Mouse (Mus musculus) embryonic facial prominence, embryonic 14.5 days (tissue): Measurements from ENCODE around the gene Entpd3. TPM values are rescaled to one million over a fixed set of nuclear protein-coding genes. Genes with fewer than 3 reads are reported as not detected.
"Not testable (repeated sequence)": the region's sequence is repeated elsewhere in the genome, so short reads cannot be mapped to it uniquely, and the experiment has no call there.

Experiments used
- ATAC-seq: fragments of 200-750 bp; cut with Nextera tagmentation; 2 replicates; pipeline ENCODE4 v1.8.0; 2017; ENCODE audit warnings: low read depth, moderate number of reproducible peaks, moderate TSS enrichment
- DNase-seq: peaks from one replicate; pipeline ENCODE4 v3.0.0-alpha.2; 2015; ENCODE audit warnings: low spot score
- H3K27ac ChIP-seq: fragments of 300-500 bp; sonication (generic); replicated peaks from 2 replicates; pipeline ENCODE4 v1.5.1; 2014; ENCODE audit warnings: low read depth, mild to moderate bottlenecking, low read length, moderate library complexity
- H3K27me3 ChIP-seq: fragments of 300-500 bp; sonication (generic); replicated peaks from 2 replicates; pipeline ENCODE4 v1.6.1; 2014; ENCODE audit warnings: low read length; ENCODE audit not compliant: control insufficient read depth, insufficient read depth
- H3K36me3 ChIP-seq: fragments of 300-500 bp; sonication (generic); 2 replicates; pipeline ENCODE4 v1.6.1; 2014; ENCODE audit warnings: low read length, mixed read lengths; ENCODE audit not compliant: control insufficient read depth, insufficient read depth
- H3K4me1 ChIP-seq: fragments of 300-500 bp; sonication (generic); 2 replicates; pipeline ENCODE4 v1.6.1; 2014; ENCODE audit warnings: antibody characterized with exemption, low read length; ENCODE audit not compliant: control insufficient read depth, insufficient read depth
- H3K4me2 ChIP-seq: fragments of 300-500 bp; sonication (generic); 2 replicates; pipeline ENCODE4 v1.6.1; 2014; ENCODE audit warnings: low read depth, mild to moderate bottlenecking, low read length, moderate library complexity, mixed read lengths
- H3K4me3 ChIP-seq: fragments of 300-500 bp; sonication (generic); 2 replicates; pipeline ENCODE4 v1.5.1; 2014; ENCODE audit warnings: low read depth, mild to moderate bottlenecking, low read length
- H3K9ac ChIP-seq: fragments of 300-500 bp; sonication (generic); 2 replicates; pipeline ENCODE4 v1.6.1; 2014; ENCODE audit warnings: low read depth, mild to moderate bottlenecking, low read length, moderate library complexity, mixed read lengths
- H3K9me3 ChIP-seq: fragments of 300-500 bp; sonication (generic); 2 replicates; pipeline ENCODE4 v1.6.1; 2016; ENCODE audit warnings: low read length; ENCODE audit not compliant: control insufficient read depth
- WGBS: fragments of 180-500 bp; shearing (Covaris S2); extraction: QIAGEN DNeasy Blood & Tissue Kit; methylation state at CpG from one replicate; pipeline ENCODE4 v1.1.7; 2014; 5-methylcytosine and 5-hydroxymethylcytosine counted together
- polyA plus RNA-seq: library from polyadenylated mRNA; unstranded; fragments of >200 nt; fragmentation: Nextera tagmentation; extraction: Ambion mirVana; gene quantifications from 2 replicates; pipeline ENCODE4 v1.2.1, GENCODE M21; 2014

Entpd3 gene
- polyA plus RNA-seq, 1 experiment from 2014 or later, result 10.0 TPM

GRCm38 (mm10) chr9:120528815-120529510 is 10.7 kb upstream of the Entpd3 start:
- Histone ChIP-seq H3K4me2 (no peak overlapping the region), H3K4me3 (no peak overlapping the region), H3K9me3 (no peaks in the 10 kb centered on the region), H3K9ac (no peak overlapping the region), H3K4me1 (peaks cover 4% of the 10 kb centered on the region; the same call in 1 of the 2 replicates), H3K27ac (peak overlapping the region; percentile 29; the same call in 1 of the 2 replicates), H3K27me3 (no peaks in the 10 kb centered on the region), H3K36me3 (no peaks in the 10 kb centered on the region)
- peak; percentile 61 for DNase-seq
- 70% methylated on average over 17 of the region's 17 CpGs for WGBS
- no peak; the same call in 1 of the 2 replicates for ATAC-seq

GRCm38 (mm10) chr9:120530471-120530870 is 9.1 kb upstream of the Entpd3 start:
- 88% methylated on average over 5 of the region's 5 CpGs for WGBS
- DNase-seq (no peak), ATAC-seq (no peak)
- no peak overlapping the region for H3K4me3 ChIP-seq
- no peak overlapping the region for H3K4me2 ChIP-seq
- H3K4me1 ChIP-seq, result peaks cover 4% of the 10 kb centered on the region; the same call in 1 of the 2 replicates
- H3K9me3 ChIP-seq, result no peaks in the 10 kb centered on the region
- H3K36me3 ChIP-seq, result no peaks in the 10 kb centered on the region
- H3K27ac ChIP-seq, result no peak overlapping the region
- H3K27me3 ChIP-seq, result no peaks in the 10 kb centered on the region
- no peak overlapping the region for H3K9ac ChIP-seq

GRCm38 (mm10) chr9:120532062-120532461 is 7.6 kb upstream of the Entpd3 start:
- H3K9ac ChIP-seq, result no peak overlapping the region
- WGBS, result 85% methylated on average over 6 of the region's 6 CpGs
- no peak overlapping the region for H3K27ac ChIP-seq
- H3K27me3 ChIP-seq, result no peaks in the 10 kb centered on the region
- no peaks in the 10 kb centered on the region for H3K9me3 ChIP-seq
- no peak overlapping the region for H3K4me3 ChIP-seq
- H3K36me3 ChIP-seq, result no peaks in the 10 kb centered on the region
- peaks cover 4% of the 10 kb centered on the region; the same call in 1 of the 2 replicates for H3K4me1 ChIP-seq
- no peak for DNase-seq
- ATAC-seq, result no peak
- no peak overlapping the region for H3K4me2 ChIP-seq

- H3K9ac ChIP-seq, result no peak overlapping the region
- H3K36me3 ChIP-seq, result no peaks in the 10 kb centered on the region
- no peak overlapping the region for H3K27ac ChIP-seq
- no peak overlapping the region for H3K4me2 ChIP-seq
- no peak overlapping the region for H3K4me3 ChIP-seq
- no peak for ATAC-seq
- H3K9me3 ChIP-seq, result no peaks in the 10 kb centered on the region
- no peaks in the 10 kb centered on the region for H3K27me3 ChIP-seq
- no peak for DNase-seq
- WGBS, result 83% methylated on average over 6 of the region's 6 CpGs
- H3K4me1 ChIP-seq, result peaks cover 4% of the 10 kb centered on the region; the same call in 1 of the 2 replicates
Observed at GRCm38 (mm10) chr9:120532691-120533090, 6.9 kb upstream of the Entpd3 start.

- H3K4me3 ChIP-seq, H3K9ac ChIP-seq, H3K36me3 ChIP-seq, H3K4me2 ChIP-seq, H3K27me3 ChIP-seq, H3K9me3 ChIP-seq, H3K4me1 ChIP-seq, H3K27ac ChIP-seq, DNase-seq, ATAC-seq: not testable (repeated sequence)
- 95% methylated on average over 8 of the region's 8 CpGs for WGBS
Observed at GRCm38 (mm10) chr9:120533446-120533950, 6.1 kb upstream of the Entpd3 start.

GRCm38 (mm10) chr9:120541411-120541810 is 1.8 kb downstream of the Entpd3 start:
- peak overlapping the region; percentile 86; the same call in 1 of the 2 replicates for H3K4me2 ChIP-seq
- H3K36me3 ChIP-seq, result no peaks in the 10 kb centered on the region
- H3K27ac ChIP-seq, result no peak overlapping the region
- H3K9ac ChIP-seq, result no peak overlapping the region
- H3K4me1 ChIP-seq, result peaks cover 12% of the 10 kb centered on the region; the same call in 1 of the 2 replicates
- peak; percentile 42; the same call in 1 of the 2 replicates for ATAC-seq
- no peak overlapping the region for H3K4me3 ChIP-seq
- DNase-seq, result peak; percentile 55
- no peaks in the 10 kb centered on the region for H3K9me3 ChIP-seq
- peaks cover 14% of the 10 kb centered on the region; the same call in 1 of the 2 replicates for H3K27me3 ChIP-seq
- no CpG with 5 or more reads among the region's 2 CpGs for WGBS

GRCm38 (mm10) chr9:120542241-120542640 is 2.6 kb downstream of the Entpd3 start:
- H3K27me3 ChIP-seq, result peaks cover 14% of the 10 kb centered on the region; the same call in 1 of the 2 replicates
- ATAC-seq (peak; percentile 23; the same call in 1 of the 2 replicates), DNase-seq (peak; percentile 50)
- no peak overlapping the region for H3K4me3 ChIP-seq
- no peaks in the 10 kb centered on the region for H3K9me3 ChIP-seq
- H3K36me3 ChIP-seq, result no peaks in the 10 kb centered on the region
- H3K4me1 ChIP-seq, result peaks cover 17% of the 10 kb centered on the region
- under 1% methylated on average over 6 of the region's 6 CpGs for WGBS
- H3K9ac ChIP-seq, result no peak overlapping the region
- H3K27ac ChIP-seq, result no peak overlapping the region
- H3K4me2 ChIP-seq, result peak overlapping the region; percentile 30

GRCm38 (mm10) chr9:120545994-120546393 is 6.4 kb downstream of the Entpd3 start:
- WGBS, result 72% methylated on average over 2 of the region's 2 CpGs

More at GRCm38 (mm10) chr9:120545994-120546393, 6.4 kb downstream of the Entpd3 start:
- Histone ChIP-seq H3K27me3 (no peaks in the 10 kb centered on the region), H3K27ac (no peak overlapping the region), H3K36me3 (no peaks in the 10 kb centered on the region), H3K4me3 (no peak overlapping the region), H3K4me2 (no peak overlapping the region), H3K9ac (no peak overlapping the region), H3K4me1 (peaks cover 13% of the 10 kb centered on the region; the same call in 1 of the 2 replicates), H3K9me3 (no peaks in the 10 kb centered on the region)
- ATAC-seq (no peak), DNase-seq (no peak)
